Mouse (Mus musculus) myocyte (in vitro differentiated cells): ENCODE measurements at regions not wholly inside any gene's neighbourhood (a gene's known extent, or its start where the extent isn't known, plus 50 kb on each side); places are given as distances from the start of the nearest gene placed in this dataset.

Experiments used
- CEBPB ChIP-seq: IDR thresholded peaks from 2 replicates; pipeline ENCODE4 v1.6.1; 2011; ENCODE audit warnings: mild to moderate bottlenecking, moderate library complexity; ENCODE audit not compliant: poor library complexity, insufficient read depth, severe bottlenecking
- E2F4 ChIP-seq: IDR thresholded peaks from one replicate; pipeline ENCODE4 v1.6.1; 2011; ENCODE audit warnings: mild to moderate bottlenecking, control low read depth, moderate library complexity; ENCODE audit not compliant: insufficient read depth
- MAX ChIP-seq: IDR thresholded peaks from one replicate; pipeline ENCODE4 v1.6.1; 2011; ENCODE audit warnings: low read depth, mild to moderate bottlenecking, control low read depth
- POLR2A ChIP-seq: IDR thresholded peaks from one replicate; pipeline ENCODE4 v1.6.1; 2011; ENCODE audit warnings: low read depth, mild to moderate bottlenecking, control low read depth, moderate library complexity; ENCODE audit not compliant: insufficient read length
- SRF ChIP-seq: IDR thresholded peaks from one replicate; pipeline ENCODE4 v1.6.1; 2011; ENCODE audit warnings: low read depth; ENCODE audit not compliant: control insufficient read depth, insufficient read length
- TCF12 ChIP-seq: IDR thresholded peaks from one replicate; pipeline ENCODE4 v1.6.1; 2011; ENCODE audit warnings: mild to moderate bottlenecking, control low read depth; ENCODE audit not compliant: poor library complexity, insufficient read depth, severe bottlenecking
- USF1 ChIP-seq: IDR thresholded peaks from one replicate; pipeline ENCODE4 v1.6.1; 2011; ENCODE audit warnings: low read depth, mild to moderate bottlenecking, control low read depth, moderate library complexity

DNA sequence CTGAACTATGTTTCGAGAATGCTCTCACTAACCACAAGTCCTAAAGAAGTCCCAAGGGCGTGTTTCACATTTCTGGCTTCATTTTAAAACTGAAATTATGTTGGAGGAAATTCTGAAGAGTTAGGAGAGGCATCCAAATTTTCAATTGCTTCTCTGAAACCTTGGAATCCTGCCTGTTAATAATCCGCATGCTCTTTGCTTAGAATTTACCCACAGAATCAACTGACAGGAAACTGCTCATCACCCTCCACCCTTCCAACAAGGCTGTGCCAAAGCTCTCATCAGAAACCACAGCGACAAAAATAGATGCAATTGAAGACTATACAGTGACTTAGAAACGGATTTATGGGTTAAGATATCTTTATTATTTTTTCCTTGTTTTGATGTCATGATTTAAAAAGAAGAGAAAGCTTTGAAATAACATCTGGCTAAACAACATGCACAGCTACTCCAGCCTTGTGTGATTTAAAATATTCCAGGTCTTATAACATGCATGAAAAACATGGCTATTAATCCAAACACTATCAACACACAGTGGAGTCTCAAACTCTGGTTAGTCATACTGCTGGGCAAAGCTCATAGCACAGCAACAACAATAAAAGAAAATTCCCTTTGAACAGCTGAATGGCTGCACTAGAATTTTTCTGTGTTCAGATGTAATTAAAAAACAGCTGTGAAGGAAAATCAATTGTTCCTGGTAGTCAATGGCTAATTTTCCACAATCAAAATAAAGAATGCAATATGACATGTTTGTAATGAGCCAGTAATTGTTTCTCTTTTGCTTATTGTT lies 674.2 kb upstream of the Gje1 start:
- TF ChIP-seq E2F4 (no peak), USF1 (no peak), POLR2A (no peak), SRF (no peak), CEBPB (peak; percentile 50; the same call in 1 of the 2 replicates), TCF12 (no peak), MAX (peak; percentile 16)
